17 mouse cellular contexts compared by ENCODE assay signal in the genomic region with DNA sequence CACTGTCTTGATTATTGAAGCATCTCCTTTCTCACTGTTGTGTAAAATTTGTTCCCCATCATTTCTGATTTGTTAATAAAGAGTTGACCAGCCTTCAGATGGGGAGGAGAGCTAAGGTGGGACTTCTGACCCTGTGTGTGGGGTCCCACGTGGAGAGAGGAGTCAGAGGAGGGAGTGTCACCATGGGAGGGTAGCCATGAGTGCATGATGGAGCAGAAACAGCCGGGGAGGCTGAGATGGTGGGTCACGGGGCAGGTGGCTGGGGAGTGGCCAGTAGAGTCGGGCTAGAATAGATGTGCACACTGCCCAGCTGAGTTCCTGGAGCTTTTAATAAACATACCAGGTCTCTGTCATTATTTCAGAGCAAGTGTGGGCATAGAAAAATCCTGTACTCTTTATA.
"Had no signal": no experiment of that assay in that cellular context is flagged by ENCODE, and none has a peak within 500 bp of the region (broad histone marks: within the 10 kb centered on the region; RNA-seq: fewer than 3 reads in every experiment).

No protein-coding gene starts in this region.

- DNase-seq: lung, adult 2 months; lung, postnatal 14 days; lung, postnatal 36 days; right cerebral cortex, postnatal 14 days; thymus, adult 2 months; thymus, postnatal 25 days; thymus, postnatal 4 days had no signal

- H3K36me3 ChIP-seq: midbrain, embryonic 13.5 days; midbrain, embryonic 15.5 days; neural tube, embryonic 12.5 days; stomach, embryonic 15.5 days had no signal

- ATAC-seq: lung, postnatal 0 days; midbrain, embryonic 13.5 days; midbrain, embryonic 15.5 days had no signal

- H3K27me3 ChIP-seq: lung, embryonic 15.5 days; megakaryocyte, embryonic 14.5 days; midbrain, embryonic 13.5 days; midbrain, embryonic 15.5 days; neural tube, embryonic 12.5 days; stomach, embryonic 15.5 days had no signal

- H3K4me2 ChIP-seq: lung, embryonic 15.5 days; midbrain, embryonic 11.5 days; midbrain, embryonic 13.5 days; midbrain, embryonic 15.5 days; neural tube, embryonic 12.5 days; stomach, embryonic 15.5 days had no signal

- H3K4me3 ChIP-seq: lung, embryonic 15.5 days; megakaryocyte, embryonic 14.5 days; midbrain, embryonic 13.5 days; midbrain, embryonic 15.5 days; neural tube, embryonic 12.5 days; stomach, embryonic 15.5 days had no signal

- H3K4me1 ChIP-seq: lung, embryonic 15.5 days; midbrain, embryonic 13.5 days; midbrain, embryonic 15.5 days; neural tube, embryonic 12.5 days; stomach, embryonic 15.5 days had no signal

- H3K9ac ChIP-seq: lung, embryonic 15.5 days; midbrain, embryonic 13.5 days; midbrain, embryonic 15.5 days; neural tube, embryonic 12.5 days; stomach, embryonic 15.5 days had no signal

- H3K27ac ChIP-seq: lung, embryonic 15.5 days; macrophage; midbrain, embryonic 13.5 days; midbrain, embryonic 15.5 days; neural tube, embryonic 12.5 days; stomach, embryonic 15.5 days; stomach, postnatal 0 days had no signal

- H3K9me3 ChIP-seq: lung, embryonic 15.5 days; megakaryocyte, embryonic 14.5 days; midbrain, embryonic 13.5 days; midbrain, embryonic 15.5 days; neural tube, embryonic 12.5 days; stomach, embryonic 15.5 days had no signal
